Mouse (Mus musculus): Measurements from ENCODE around the gene Gm438.
"Not testable (repeated sequence)": the region's sequence is repeated elsewhere in the genome, so short reads cannot be mapped to it uniquely, and the experiment has no call there.

The Gm438 gene

GRCm38 (mm10) chr4:144786483-144786882 is at the start of gene Gm438:
Gm438 (minus strand) TSS chr4:144786583.
- DNase-seq (ENCODE audit: low read depth, low spot score): no peak

- no peak for DNase-seq (ENCODE audit: low read depth, low spot score)
Measured at GRCm38 (mm10) chr4:144824706-144825105, 38.3 kb upstream of the Gm438 start.

GRCm38 (mm10) chr4:144823996-144824395 is 37.6 kb upstream of the Gm438 start:
- no peak for DNase-seq (ENCODE audit: low read depth, low spot score)

GRCm38 (mm10) chr4:144807135-144807534 is 20.8 kb upstream of the Gm438 start:
- not testable (repeated sequence) for DNase-seq (ENCODE audit: low read depth, low spot score)

- no peak for DNase-seq (ENCODE audit: low read depth, low spot score)
Measured at GRCm38 (mm10) chr4:144803633-144804032, 17.2 kb upstream of the Gm438 start.

- no peak for DNase-seq (ENCODE audit: low read depth, low spot score)
Measured at GRCm38 (mm10) chr4:144790141-144790540, 3.8 kb upstream of the Gm438 start.

- DNase-seq (ENCODE audit: low read depth, low spot score): no peak
Measured at GRCm38 (mm10) chr4:144782476-144783197, 3.7 kb downstream of the Gm438 start.

- peak; percentile 3 for DNase-seq (ENCODE audit: low read depth, low spot score)
Measured at GRCm38 (mm10) chr4:144765722-144766121, 20.7 kb downstream of the Gm438 start.

GRCm38 (mm10) chr4:144749139-144749538 is 37.2 kb downstream of the Gm438 start:
- no peak for DNase-seq (ENCODE audit: low read depth, low spot score)
